Mouse (Mus musculus) left cerebral cortex, postnatal 25 days (tissue): ENCODE measurements around the gene Chst13. TPM values are rescaled to one million over a fixed set of nuclear protein-coding genes. Genes with fewer than 3 reads are reported as not detected.
A peak's percentile ranks its signal among the peaks of the same experiment; 100 is the strongest.

ENCODE experiments used
- DNase-seq, 2 experiments: peaks; one replicate each; pipeline ENCODE4 v3.0.0; 2022; ENCODE audit warnings: low spot score in 2 of 2, mixed read lengths in 1 of 2
- intact Hi-C: fragments of 180-260 bp; cut with DNase I; formaldehyde crosslinking; loops from one replicate; pipeline ENCODE4 v1.15.1; 2025
- total RNA-seq, 2 experiments: library from RNA; stranded (reverse); gene quantifications; 2 replicates each; pipeline ENCODE4 v1.2.3; 2021

Chst13 gene
- total RNA-seq, result not detected

- intact Hi-C loops, result no loop called here
- DNase-seq, result no peak
Measured at GRCm38 (mm10) chr6:90324991-90325390, at the start of gene Chst13. TSS of gene Chst13 (minus strand) at chr6:90325185.

GRCm38 (mm10) chr6:90374647-90375046 is 49.7 kb upstream of the Chst13 start:
- DNase-seq, result no peak
- intact Hi-C loops, result loop anchor here (5.0 kb wide), 1 partner anchor 53 kb away; the partner anchor contains the start of gene Cfap100

- peak; percentile 42 to 51 for DNase-seq
- intact Hi-C loops, result loop anchor here (5.0 kb wide), 1 partner anchor 57 kb away; the partner anchor contains the start of gene Cfap100
Measured at GRCm38 (mm10) chr6:90369725-90370553, 45.0 kb upstream of the Chst13 start.

DNA sequence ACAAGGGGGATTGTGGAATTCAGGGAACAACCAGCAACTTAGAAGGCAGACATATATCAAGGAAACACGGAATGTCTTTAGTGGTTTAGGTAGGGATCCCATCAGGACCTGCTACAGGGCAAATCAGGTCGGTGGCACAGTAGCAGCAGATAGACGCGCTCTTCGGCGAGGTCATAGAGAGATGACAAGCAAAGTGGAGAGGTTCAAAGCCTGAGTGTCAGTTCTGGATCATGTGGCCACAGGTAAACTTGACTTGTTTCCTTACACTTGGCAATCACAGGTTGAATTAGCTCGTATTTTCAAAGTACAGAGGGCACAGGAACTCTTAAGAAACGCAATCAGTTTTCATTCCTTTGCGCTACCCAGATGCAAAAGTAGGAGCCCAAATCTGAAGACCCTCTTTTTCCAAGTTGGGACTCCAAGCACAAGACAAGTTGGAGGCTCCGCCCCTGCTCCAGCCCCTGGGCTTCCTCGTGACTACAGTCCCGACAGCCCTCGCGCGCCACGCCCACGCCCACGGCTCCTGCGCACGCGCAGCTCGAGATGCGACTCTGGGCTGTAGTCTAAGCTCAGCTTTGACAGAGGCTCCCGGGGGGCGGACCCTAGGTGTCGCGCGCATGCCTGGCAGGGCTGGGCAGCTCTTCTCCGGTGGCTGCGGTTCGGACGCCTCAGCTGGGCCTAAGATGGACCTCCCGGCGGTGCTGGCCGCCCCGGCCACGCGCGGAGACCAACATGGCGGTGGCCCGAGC is 44.2 kb upstream of the Chst13 start, which contains the start of gene Zxdc:
Zxdc (plus strand) TSS at position 517 of the 749 bp plus-strand sequence.
- intact Hi-C loops, result no loop called here
- peak; percentile 100 for DNase-seq

- intact Hi-C loops, result no loop called here
- DNase-seq, result no peak
Measured at GRCm38 (mm10) chr6:90363301-90363700, 38.3 kb upstream of the Chst13 start.

GRCm38 (mm10) chr6:90360922-90361614 is 36.1 kb upstream of the Chst13 start:
- intact Hi-C loops, result no loop called here
- DNase-seq, result no peak

GRCm38 (mm10) chr6:90360024-90360781 is 35.2 kb upstream of the Chst13 start:
- no peak for DNase-seq
- intact Hi-C loops, result no loop called here

GRCm38 (mm10) chr6:90359445-90359844 is 34.5 kb upstream of the Chst13 start:
- intact Hi-C loops, result no loop called here
- DNase-seq, result no peak

- no peak for DNase-seq
- intact Hi-C loops, result no loop called here
Measured at GRCm38 (mm10) chr6:90358142-90358541, 33.2 kb upstream of the Chst13 start.

GRCm38 (mm10) chr6:90350011-90350410 is 25.0 kb upstream of the Chst13 start:
- intact Hi-C loops, result no loop called here
- no peak for DNase-seq

- DNase-seq, result peak in 1 of 2 experiments; percentile 17
- intact Hi-C loops, result no loop called here
Measured at GRCm38 (mm10) chr6:90348500-90348899, 23.5 kb upstream of the Chst13 start.

GRCm38 (mm10) chr6:90347183-90347582 is 22.2 kb upstream of the Chst13 start:
- DNase-seq, result no peak
- intact Hi-C loops, result no loop called here

DNA sequence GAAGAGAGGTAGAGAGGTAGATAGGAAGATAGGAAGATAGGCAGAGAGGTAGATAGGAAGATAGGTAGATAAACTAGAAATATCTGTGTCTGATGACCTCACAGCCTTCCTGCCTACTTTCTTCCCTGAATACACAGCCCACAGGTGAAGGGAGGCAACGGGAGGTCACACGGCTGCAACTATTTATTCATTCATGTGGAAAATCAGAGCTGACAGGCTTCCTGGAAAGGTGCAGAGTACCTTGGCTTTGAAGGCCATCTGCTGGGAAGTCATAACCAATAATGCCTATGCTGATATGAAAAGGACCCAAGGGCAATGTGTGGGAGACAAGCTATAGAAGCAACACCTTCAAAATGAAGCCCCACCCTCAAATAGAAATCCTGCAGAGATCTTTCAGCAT is 17.4 kb upstream of the Chst13 start:
- intact Hi-C loops, result no loop called here
- no peak for DNase-seq

- intact Hi-C loops, result no loop called here
- DNase-seq, result no peak
Measured at GRCm38 (mm10) chr6:90334244-90334643, 9.3 kb upstream of the Chst13 start.

- no peak for DNase-seq
- intact Hi-C loops, result no loop called here
Measured at GRCm38 (mm10) chr6:90332561-90333425, 7.8 kb upstream of the Chst13 start, which contains the start of gene Uroc1. TSS of gene Uroc1 (plus strand) at chr6:90333284.

DNA sequence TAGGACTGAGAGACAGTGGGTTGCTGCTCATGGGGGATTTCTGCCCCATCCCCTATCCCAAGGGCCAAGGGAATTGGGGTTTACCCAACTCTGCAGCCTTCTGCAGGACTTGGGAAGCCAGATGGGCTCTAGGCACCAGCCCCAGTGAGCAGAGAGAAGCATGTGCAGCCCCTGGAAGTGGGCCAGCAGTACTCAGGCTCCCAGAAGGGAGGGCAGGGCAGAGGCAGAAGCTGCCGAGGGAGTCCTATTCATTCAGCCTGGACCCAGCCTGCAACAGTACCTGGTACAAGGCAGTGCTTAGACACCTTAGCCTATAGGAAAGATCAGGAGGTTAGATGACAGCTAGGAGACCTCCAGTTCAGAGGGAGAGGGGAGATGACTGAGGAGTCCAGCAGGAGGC is 5.0 kb upstream of the Chst13 start:
- intact Hi-C loops, result no loop called here
- DNase-seq, result peak; percentile 29 to 44

GRCm38 (mm10) chr6:90327670-90328069 is 2.7 kb upstream of the Chst13 start:
- DNase-seq, result peak; percentile 26 to 50
- intact Hi-C loops, result loop anchor here (1.0 kb wide), 1 partner anchor 647 kb away; no protein-coding TSS in a partner anchor

DNA sequence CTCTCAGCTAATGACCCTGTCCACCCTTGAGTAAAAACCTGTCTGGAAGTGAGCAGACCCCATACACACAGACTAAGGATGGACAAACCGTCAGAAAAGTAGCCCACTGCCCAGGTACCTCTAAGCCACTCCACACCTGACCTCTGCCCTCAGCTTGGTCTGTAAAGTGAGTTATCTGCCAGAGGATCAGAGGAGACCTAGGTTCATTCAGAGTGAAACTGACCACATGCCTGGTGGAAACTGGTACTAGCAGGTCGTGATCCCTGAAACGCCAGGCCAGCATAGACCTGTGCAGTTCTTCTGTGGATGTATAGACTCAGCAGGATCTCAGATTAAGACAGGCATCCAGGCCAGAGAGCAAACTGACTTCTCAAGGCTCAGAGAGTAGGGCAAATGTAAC is 522 bp downstream of the Chst13 start:
- intact Hi-C loops, result no loop called here
- no peak for DNase-seq
